Mouse (Mus musculus): ENCODE data around the gene 2810408A11Rik. TPM values are rescaled to one million over a fixed set of nuclear protein-coding genes. Genes with fewer than 3 reads are reported as not detected.
"Not testable (repeated sequence)": the region's sequence is repeated elsewhere in the genome, so short reads cannot be mapped to it uniquely, and the experiment has no call there.

The 2810408A11Rik gene
- polyA plus RNA-seq, 1 experiment from 2014 or later, result 4.9 TPM

GRCm38 (mm10) chr11:69876186-69876585 lies 24.6 kb downstream of the 2810408A11Rik start:
- Histone ChIP-seq H3K4me1 (ENCODE audit: control insufficient read depth, insufficient read depth, low read length) (peaks cover 43% of the 10 kb centered on the region), H3K27ac (ENCODE audit: low read length) (peak overlapping the region; percentile 92), H3K36me3 (ENCODE audit: control insufficient read depth, insufficient read depth, low read length) (no peaks in the 10 kb centered on the region), H3K4me3 (replicated peaks; ENCODE audit: low read length) (no peak overlapping the region), H3K27me3 (ENCODE audit: control insufficient read depth, insufficient read depth, low read length) (no peaks in the 10 kb centered on the region), H3K4me2 (ENCODE audit: low read depth, low read length) (no peak overlapping the region), H3K9ac (ENCODE audit: low read length) (peak overlapping the region; percentile 6; the same call in 1 of the 2 replicates), H3K9me3 (replicated peaks; ENCODE audit: control insufficient read depth, low read length) (no peaks in the 10 kb centered on the region)
- ATAC-seq (ENCODE audit: insufficient read depth, low FRiP score), result no peak
- 47% methylated on average over 7 of the region's 7 CpGs for WGBS

- ATAC-seq (ENCODE audit: insufficient read depth, low FRiP score), result no peak
- H3K4me2 ChIP-seq (ENCODE audit: low read depth, low read length), result no peak overlapping the region
- no peaks in the 10 kb centered on the region for H3K9me3 ChIP-seq (replicated peaks; ENCODE audit: control insufficient read depth, low read length)
- H3K27me3 ChIP-seq (ENCODE audit: control insufficient read depth, insufficient read depth, low read length), result no peaks in the 10 kb centered on the region
- H3K9ac ChIP-seq (ENCODE audit: low read length), result no peak overlapping the region
- H3K27ac ChIP-seq (ENCODE audit: low read length), result no peak overlapping the region
- no peaks in the 10 kb centered on the region for H3K36me3 ChIP-seq (ENCODE audit: control insufficient read depth, insufficient read depth, low read length)
- 79% methylated on average over 4 of the region's 4 CpGs for WGBS
- H3K4me3 ChIP-seq (replicated peaks; ENCODE audit: low read length), result no peak overlapping the region
- peaks cover 17% of the 10 kb centered on the region for H3K4me1 ChIP-seq (ENCODE audit: control insufficient read depth, insufficient read depth, low read length)
Observed at GRCm38 (mm10) chr11:69872451-69872850, 28.3 kb downstream of the 2810408A11Rik start.

- Histone ChIP-seq H3K27ac (ENCODE audit: low read length) (no peak overlapping the region), H3K9me3 (replicated peaks; ENCODE audit: control insufficient read depth, low read length) (no peaks in the 10 kb centered on the region), H3K36me3 (ENCODE audit: control insufficient read depth, insufficient read depth, low read length) (no peaks in the 10 kb centered on the region), H3K4me3 (replicated peaks; ENCODE audit: low read length) (no peak overlapping the region), H3K27me3 (ENCODE audit: control insufficient read depth, insufficient read depth, low read length) (no peaks in the 10 kb centered on the region), H3K4me1 (ENCODE audit: control insufficient read depth, insufficient read depth, low read length) (peaks cover 12% of the 10 kb centered on the region; the same call in 1 of the 2 replicates), H3K9ac (ENCODE audit: low read length) (no peak overlapping the region), H3K4me2 (ENCODE audit: low read depth, low read length) (no peak overlapping the region)
- ATAC-seq (ENCODE audit: insufficient read depth, low FRiP score), result no peak
- WGBS, result 83% methylated on average over 7 of the region's 7 CpGs
Observed at GRCm38 (mm10) chr11:69871822-69872221, 29.0 kb downstream of the 2810408A11Rik start.

- no peak overlapping the region for H3K4me2 ChIP-seq (ENCODE audit: low read depth, low read length)
Observed at GRCm38 (mm10) chr11:69870289-69871069, 30.3 kb downstream of the 2810408A11Rik start.

GRCm38 (mm10) chr11:69867335-69867734 lies 33.5 kb downstream of the 2810408A11Rik start:
- H3K4me1 ChIP-seq (ENCODE audit: control insufficient read depth, insufficient read depth, low read length), result no peaks in the 10 kb centered on the region
- no peak overlapping the region for H3K9ac ChIP-seq (ENCODE audit: low read length)
- ATAC-seq (ENCODE audit: insufficient read depth, low FRiP score), result no peak
- no peak overlapping the region for H3K4me2 ChIP-seq (ENCODE audit: low read depth, low read length)
- H3K4me3 ChIP-seq (replicated peaks; ENCODE audit: low read length), result no peak overlapping the region
- no peaks in the 10 kb centered on the region for H3K9me3 ChIP-seq (replicated peaks; ENCODE audit: control insufficient read depth, low read length)
- H3K27me3 ChIP-seq (ENCODE audit: control insufficient read depth, insufficient read depth, low read length), result no peaks in the 10 kb centered on the region
- 57% methylated on average over 9 of the region's 9 CpGs for WGBS
- H3K36me3 ChIP-seq (ENCODE audit: control insufficient read depth, insufficient read depth, low read length), result no peaks in the 10 kb centered on the region
- no peak overlapping the region for H3K27ac ChIP-seq (ENCODE audit: low read length)

More at GRCm38 (mm10) chr11:69870289-69871069, 30.3 kb downstream of the 2810408A11Rik start:
- Histone ChIP-seq H3K27me3 (ENCODE audit: control insufficient read depth, insufficient read depth, low read length) (no peaks in the 10 kb centered on the region), H3K9me3 (replicated peaks; ENCODE audit: control insufficient read depth, low read length) (no peaks in the 10 kb centered on the region), H3K36me3 (ENCODE audit: control insufficient read depth, insufficient read depth, low read length) (no peaks in the 10 kb centered on the region), H3K27ac (ENCODE audit: low read length) (no peak overlapping the region), H3K9ac (ENCODE audit: low read length) (no peak overlapping the region), H3K4me3 (replicated peaks; ENCODE audit: low read length) (no peak overlapping the region), H3K4me1 (ENCODE audit: control insufficient read depth, insufficient read depth, low read length) (peaks cover 2% of the 10 kb centered on the region; the same call in 1 of the 2 replicates)
- whole genome bisulfite sequencing, result 87% methylated on average over 2 of the region's 2 CpGs
- no peak for ATAC-seq (ENCODE audit: insufficient read depth, low FRiP score)

- no peak overlapping the region for H3K4me2 ChIP-seq (ENCODE audit: low read depth, low read length)
Observed at GRCm38 (mm10) chr11:69865561-69865960, 35.2 kb downstream of the 2810408A11Rik start.

GRCm38 (mm10) chr11:69864138-69864860 lies 36.5 kb downstream of the 2810408A11Rik start:
- no peaks in the 10 kb centered on the region for H3K27me3 ChIP-seq (ENCODE audit: control insufficient read depth, insufficient read depth, low read length)
- ATAC-seq (ENCODE audit: insufficient read depth, low FRiP score), result no peak
- no peak overlapping the region for H3K4me3 ChIP-seq (replicated peaks; ENCODE audit: low read length)
- no peak overlapping the region for H3K4me2 ChIP-seq (ENCODE audit: low read depth, low read length)
- no peaks in the 10 kb centered on the region for H3K4me1 ChIP-seq (ENCODE audit: control insufficient read depth, insufficient read depth, low read length)
- no peak overlapping the region for H3K27ac ChIP-seq (ENCODE audit: low read length)
- H3K9me3 ChIP-seq (replicated peaks; ENCODE audit: control insufficient read depth, low read length), result no peaks in the 10 kb centered on the region
- no peak overlapping the region for H3K9ac ChIP-seq (ENCODE audit: low read length)
- 43% methylated on average over 8 of the region's 8 CpGs for WGBS
- no peaks in the 10 kb centered on the region for H3K36me3 ChIP-seq (ENCODE audit: control insufficient read depth, insufficient read depth, low read length)

More at GRCm38 (mm10) chr11:69865561-69865960, 35.2 kb downstream of the 2810408A11Rik start:
- Histone ChIP-seq H3K36me3 (ENCODE audit: control insufficient read depth, insufficient read depth, low read length) (no peaks in the 10 kb centered on the region), H3K4me1 (ENCODE audit: control insufficient read depth, insufficient read depth, low read length) (no peaks in the 10 kb centered on the region), H3K27me3 (ENCODE audit: control insufficient read depth, insufficient read depth, low read length) (no peaks in the 10 kb centered on the region), H3K9me3 (replicated peaks; ENCODE audit: control insufficient read depth, low read length) (no peaks in the 10 kb centered on the region), H3K4me3 (replicated peaks; ENCODE audit: low read length) (no peak overlapping the region), H3K27ac (ENCODE audit: low read length) (no peak overlapping the region), H3K9ac (ENCODE audit: low read length) (no peak overlapping the region)
- WGBS, result 81% methylated on average over 9 of the region's 9 CpGs
- ATAC-seq (ENCODE audit: insufficient read depth, low FRiP score), result no peak

- 69% methylated on average over 3 of the region's 3 CpGs for WGBS
- not testable (repeated sequence) for H3K9ac ChIP-seq (ENCODE audit: low read length); H3K27ac ChIP-seq (ENCODE audit: low read length); H3K36me3 ChIP-seq (ENCODE audit: control insufficient read depth, insufficient read depth, low read length); H3K4me2 ChIP-seq (ENCODE audit: low read depth, low read length); H3K9me3 ChIP-seq (replicated peaks; ENCODE audit: control insufficient read depth, low read length); H3K4me1 ChIP-seq (ENCODE audit: control insufficient read depth, insufficient read depth, low read length); H3K4me3 ChIP-seq (replicated peaks; ENCODE audit: low read length); H3K27me3 ChIP-seq (ENCODE audit: control insufficient read depth, insufficient read depth, low read length); ATAC-seq (ENCODE audit: insufficient read depth, low FRiP score)
Observed at GRCm38 (mm10) chr11:69863729-69864128, 37.1 kb downstream of the 2810408A11Rik start.

Data from stomach, embryonic 16.5 days (tissue).